Mouse (Mus musculus) MEL (cell line): ENCODE results near the gene Lzts2. TPM values are rescaled to one million over a fixed set of nuclear protein-coding genes. Genes with fewer than 3 reads are reported as not detected.

ENCODE experiments used
- DNase-seq: peaks from one replicate; pipeline ENCODE4 v3.0.0; 2011; ENCODE audit warnings: low read depth, low spot score
- H3K27ac ChIP-seq: 2 replicates; pipeline ENCODE4 v1.5.1; 2012; ENCODE audit warnings: low read depth, mild to moderate bottlenecking, control low read depth, low read length, moderate library complexity; ENCODE audit not compliant: control insufficient read depth
- H3K27me3 ChIP-seq, 2 experiments: fragments of 150-350 bp in 1 of 2; sonication (generic) in 1 of 2; 2 replicates each; pipeline ENCODE4 v1.6.1; 2012; ENCODE audit warnings: low read length in 2 of 2, mild to moderate bottlenecking in 2 of 2, improper control_type of control experiment in 1 of 2, moderate library complexity in 1 of 2; ENCODE audit not compliant: insufficient read depth in 2 of 2, control insufficient read depth in 1 of 2
- H3K36me3 ChIP-seq, 2 experiments: 2 replicates each; pipeline ENCODE4 v1.6.1; 2012 to 2014; ENCODE audit warnings: low read length in 2 of 2, improper control_type of control experiment in 1 of 2, inconsistent platforms in 1 of 2, mild to moderate bottlenecking in 1 of 2; ENCODE audit not compliant: insufficient read depth in 2 of 2, control insufficient read depth in 1 of 2
- H3K4me1 ChIP-seq, 2 experiments: fragments of 150-350 bp in 1 of 2; sonication (generic) in 1 of 2; 2 replicates each; pipeline ENCODE4 v1.6.1; 2012; ENCODE audit warnings: low read length in 2 of 2, improper control_type of control experiment in 1 of 2, mild to moderate bottlenecking in 1 of 2; ENCODE audit not compliant: insufficient read depth in 2 of 2, control insufficient read depth in 1 of 2
- H3K4me3 ChIP-seq, 2 experiments: fragments of 150-350 bp in 1 of 2; sonication (generic) in 1 of 2; 2 replicates each; pipeline ENCODE4 v1.5.1; 2012; ENCODE audit warnings: low read depth in 2 of 2, low read length in 2 of 2, mild to moderate bottlenecking in 2 of 2, moderate library complexity in 2 of 2, control low read depth in 1 of 2, improper control_type of control experiment in 1 of 2; ENCODE audit not compliant: control insufficient read depth in 1 of 2, insufficient read depth in 1 of 2
- H3K79me2 ChIP-seq: 2 replicates; pipeline ENCODE4 v1.6.1; 2012; ENCODE audit warnings: mild to moderate bottlenecking, low read length, moderate library complexity; ENCODE audit not compliant: control insufficient read depth, poor library complexity, insufficient read depth
- H3K9ac ChIP-seq: 2 replicates; pipeline ENCODE4 v1.6.1; 2012; ENCODE audit warnings: low read depth, mild to moderate bottlenecking, control low read depth, low read length, moderate library complexity; ENCODE audit not compliant: control insufficient read depth, poor library complexity, severe bottlenecking
- H3K9me3 ChIP-seq: fragments of 150-350 bp; sonication (generic); replicated peaks from 2 replicates; pipeline ENCODE4 v1.6.1; 2012; ENCODE audit warnings: mild to moderate bottlenecking, low read length, improper control_type of control experiment, moderate library complexity; ENCODE audit not compliant: insufficient read depth
- CHD1 ChIP-seq: IDR thresholded peaks from 2 replicates; pipeline ENCODE4 v1.6.1; 2012; ENCODE audit warnings: low read depth, mild to moderate bottlenecking, inconsistent platforms, low read length, improper control_type of control experiment
- EP300 ChIP-seq, 2 experiments: IDR thresholded peaks; 2 replicates each; pipeline ENCODE4 v1.6.1; 2011; ENCODE audit warnings: improper control_type of control experiment in 2 of 2, low read length in 2 of 2, low read depth in 1 of 2, mild to moderate bottlenecking in 1 of 2
- GATA1 ChIP-seq: IDR thresholded peaks from 2 replicates; pipeline ENCODE4 v1.6.1; 2011; ENCODE audit warnings: low read depth, low read length, improper control_type of control experiment
- HCFC1 ChIP-seq: IDR thresholded peaks from 2 replicates; pipeline ENCODE4 v1.6.1; 2012; ENCODE audit warnings: low read depth, mild to moderate bottlenecking, inconsistent platforms, low read length, improper control_type of control experiment, moderate library complexity
- JUND ChIP-seq: IDR thresholded peaks from 2 replicates; pipeline ENCODE4 v1.6.1; 2011; ENCODE audit warnings: low read depth, mild to moderate bottlenecking, improper control_type of control experiment, low read length
- KAT2A ChIP-seq: conservative IDR thresholded peaks from 2 replicates; pipeline ENCODE4 v1.6.1; 2012; ENCODE audit warnings: low read depth, low read length, improper control_type of control experiment, inconsistent platforms
- MAX ChIP-seq: IDR thresholded peaks from 2 replicates; pipeline ENCODE4 v1.6.1; 2011; ENCODE audit warnings: low read length, improper control_type of control experiment
- MAZ ChIP-seq: IDR thresholded peaks from 2 replicates; pipeline ENCODE4 v1.6.1; 2012; ENCODE audit warnings: low read depth, mild to moderate bottlenecking, inconsistent platforms, low read length, improper control_type of control experiment
- MYB ChIP-seq: IDR thresholded peaks from 2 replicates; pipeline ENCODE4 v1.6.1; 2011; ENCODE audit warnings: mild to moderate bottlenecking, low read depth, low read length, improper control_type of control experiment
- NELFE ChIP-seq: IDR thresholded peaks from 2 replicates; pipeline ENCODE4 v1.6.1; 2011; ENCODE audit warnings: low read depth, low read length, improper control_type of control experiment
- NRF1 ChIP-seq: IDR thresholded peaks from 2 replicates; pipeline ENCODE4 v1.6.1; 2014; ENCODE audit warnings: low read depth, mild to moderate bottlenecking, inconsistent platforms, low read length, improper control_type of control experiment, moderate library complexity; ENCODE audit not compliant: poor library complexity, insufficient read depth, severe bottlenecking
- POLR2A ChIP-seq, 2 experiments: IDR thresholded peaks; 2 replicates each; pipeline ENCODE4 v1.6.1; 2011 to 2012; ENCODE audit warnings: low read length in 2 of 2, mild to moderate bottlenecking in 2 of 2, control low read depth in 1 of 2, improper control_type of control experiment in 1 of 2, low read depth in 1 of 2, moderate library complexity in 1 of 2; ENCODE audit not compliant: control insufficient read depth in 1 of 2, insufficient read depth in 1 of 2, poor library complexity in 1 of 2
- POLR2AphosphoS2 ChIP-seq: IDR thresholded peaks from 2 replicates; pipeline ENCODE4 v1.6.1; 2011; ENCODE audit warnings: low read length, improper control_type of control experiment
- POLR2AphosphoS5 ChIP-seq: IDR thresholded peaks from 2 replicates; pipeline ENCODE4 v1.6.1; 2012; ENCODE audit warnings: low read depth, borderline replicate concordance, mild to moderate bottlenecking, inconsistent platforms, low read length, moderate library complexity, mixed read lengths
- RCOR1 ChIP-seq: IDR thresholded peaks from 2 replicates; pipeline ENCODE4 v1.6.1; 2012; ENCODE audit warnings: low read depth, mild to moderate bottlenecking, inconsistent platforms, low read length, improper control_type of control experiment
- SIN3A ChIP-seq: IDR thresholded peaks from 2 replicates; pipeline ENCODE4 v1.6.1; 2012; ENCODE audit warnings: low read length, improper control_type of control experiment, inconsistent platforms
- TAL1 ChIP-seq: IDR thresholded peaks from 2 replicates; pipeline ENCODE4 v1.6.1; 2012; ENCODE audit warnings: mild to moderate bottlenecking, inconsistent platforms, low read length, moderate library complexity, mixed read lengths
- TBP ChIP-seq: IDR thresholded peaks from 2 replicates; pipeline ENCODE4 v1.8.0; 2011; ENCODE audit warnings: low read depth, low read length, improper control_type of control experiment
- TCF12 ChIP-seq: IDR thresholded peaks from 2 replicates; pipeline ENCODE4 v1.6.1; 2014; ENCODE audit warnings: low read depth, mild to moderate bottlenecking, inconsistent platforms, low read length, improper control_type of control experiment, moderate library complexity
- USF1 ChIP-seq: IDR thresholded peaks from 2 replicates; pipeline ENCODE4 v1.6.1; 2014; ENCODE audit warnings: low read depth, mild to moderate bottlenecking, inconsistent platforms, low read length, improper control_type of control experiment, moderate library complexity
- ZMIZ1 ChIP-seq: IDR thresholded peaks from 2 replicates; pipeline ENCODE4 v1.6.1; 2012; ENCODE audit warnings: low read depth, mild to moderate bottlenecking, inconsistent platforms, low read length, improper control_type of control experiment, moderate library complexity
- ZNF384 ChIP-seq: IDR thresholded peaks from 2 replicates; pipeline ENCODE4 v1.6.1; 2012; ENCODE audit warnings: low read depth, mild to moderate bottlenecking, inconsistent platforms, low read length, improper control_type of control experiment
- polyA plus RNA-seq, 2 experiments: library from polyadenylated mRNA; stranded (reverse) in 1 of 2; unstranded in 1 of 2; fragments of >175 nt in 1 of 2; fragments of >200 nt in 1 of 2; gene quantifications; 2 replicates each; pipeline versions ENCODE4 v1.2.1 to v1.2.4; 2012; ENCODE audit warnings: low replicate concordance in 2 of 2, low read depth in 1 of 2; ENCODE audit not compliant: insufficient read length in 2 of 2, insufficient read depth in 1 of 2, missing spikeins in 1 of 2
- total RNA-seq: library from RNA; depleted of rRNA; stranded (reverse); fragments of 300-350 nt; gene quantifications from 2 replicates; pipeline ENCODE4 v1.2.3, GENCODE M21; 2012

The Lzts2 gene
- total and polyA plus RNA-seq, 3 experiments: 4.0 to 13.1 TPM; not detected in 1

DNA sequence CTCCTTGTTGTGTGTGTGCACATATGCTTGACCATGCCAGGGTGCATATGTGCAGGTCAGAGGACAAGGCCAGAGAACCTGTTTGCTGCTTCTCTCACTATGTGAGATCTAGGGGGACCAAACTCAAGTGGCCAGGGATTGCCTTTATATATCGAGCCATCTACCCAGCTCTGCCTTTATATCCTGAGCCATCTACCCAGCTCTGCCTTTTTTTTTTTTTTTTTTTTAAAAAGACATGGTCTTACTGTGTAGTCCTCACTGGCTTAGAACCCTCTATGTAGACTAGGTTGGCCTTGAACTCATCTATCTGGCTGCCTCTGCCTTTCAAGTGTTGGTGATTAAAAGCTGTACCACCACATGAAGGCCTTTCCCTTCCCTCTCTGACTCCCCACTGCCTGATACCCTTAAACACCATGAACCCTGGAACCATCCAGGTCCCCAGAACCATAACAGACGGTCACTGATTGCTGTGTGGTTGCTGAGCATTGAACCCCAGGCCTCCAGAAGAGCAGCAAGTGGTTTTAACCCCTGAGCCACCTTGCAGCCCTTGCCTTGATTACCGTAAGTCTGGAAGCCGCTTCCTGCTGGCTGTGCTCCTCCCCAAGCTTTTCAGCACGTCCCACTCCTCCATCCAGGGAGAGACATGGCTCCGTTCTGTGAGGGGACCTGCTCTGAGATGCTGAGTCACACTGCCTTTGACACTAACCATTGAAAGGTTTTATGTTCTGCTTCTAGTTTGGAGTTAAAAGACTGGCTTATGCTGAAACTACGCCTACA is 10.3 kb upstream of the Lzts2 start:
- H3K27ac ChIP-seq: no peak overlapping the region
- no peak for TF ChIP-seq CHD1
- 0 out of 4 replicates have a peak, but pooled peaks of 1 of the 2 experiments have one; percentile 1 for TF ChIP-seq POLR2A (IDR thresholded peaks at IDR 0.05; ENCODE audit: control insufficient read depth in 1 of 2, insufficient read depth in 1 of 2, low read depth in 1 of 2, low read length in 2 of 2, poor library complexity in 1 of 2)
- peak; percentile 64 for TF ChIP-seq ZNF384
- TF ChIP-seq ZMIZ1: peak; percentile 41; the same call in 1 of the 2 replicates
- TF ChIP-seq POLR2AphosphoS2: peak; percentile 56
- TF ChIP-seq, all 39 proteins: peak for 4
- DNase-seq: no peak
- Histone ChIP-seq H3K36me3 (peaks cover 5 to 22% of the 10 kb centered on the region in 2 experiments), H3K4me1 (peaks cover 3 to 26% of the 10 kb centered on the region in 2 experiments), H3K9me3 (no peaks in the 10 kb centered on the region), H3K79me2 (peaks cover 36% of the 10 kb centered on the region), H3K9ac (no peak overlapping the region), H3K27me3 (no peaks in the 10 kb centered on the region), H3K4me3 (no peak overlapping the region)

DNA sequence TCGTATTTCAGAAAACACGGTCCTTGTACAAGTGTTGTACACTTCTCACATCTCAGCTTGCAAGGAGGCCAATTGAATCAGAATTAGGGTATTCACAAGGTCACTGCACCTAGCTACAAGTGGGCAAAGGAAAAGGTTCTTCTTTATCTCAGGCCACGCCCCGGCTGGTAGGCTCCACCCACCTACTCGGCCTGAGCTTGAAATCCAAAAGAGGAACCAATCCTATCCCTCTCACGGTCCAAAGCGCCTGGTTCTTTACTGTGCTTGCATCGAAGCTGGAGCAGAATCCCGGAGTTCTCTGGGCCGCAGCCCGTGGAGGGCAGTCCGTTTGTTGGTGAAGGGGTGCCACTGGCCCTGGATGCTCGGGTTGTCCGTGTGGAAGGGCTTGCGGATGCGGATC is 8.8 kb upstream of the Lzts2 start, which contains the start of gene Twnk:
Twnk (plus strand) TSS at position 220 of the 400 bp plus-strand sequence.
- H3K4me1 ChIP-seq: peaks cover 3 to 26% of the 10 kb centered on the region in 2 experiments
- peaks cover 5 to 22% of the 10 kb centered on the region in 2 experiments for H3K36me3 ChIP-seq
- DNase-seq: peak; percentile 96
- peak within 1 kb of the TSS; percentile 92 for H3K9ac ChIP-seq
- H3K4me3 ChIP-seq: peak within 1 kb of the TSS; percentile 91 to 96
- no peaks in the 10 kb centered on the region for H3K27me3 ChIP-seq
- 0 out of 2 replicates have a peak, but pooled peaks have one; percentile 13 for TF ChIP-seq CHD1
- no peak for TF ChIP-seq TCF12
- no peak for TF ChIP-seq POLR2AphosphoS2
- 0 out of 2 replicates have a peak, but pooled peaks have one; percentile 14 for TF ChIP-seq JUND
- TF ChIP-seq USF1: no peak
- TF ChIP-seq KAT2A: no peak
- TF ChIP-seq MYB: no peak
- 0 out of 2 replicates have a peak, but pooled peaks have one; percentile 16 for TF ChIP-seq HCFC1
- 0 out of 2 replicates have a peak, but pooled peaks have one; percentile 38 for TF ChIP-seq ZMIZ1
- 0 out of 2 replicates have a peak, but pooled peaks have one; percentile 24 for TF ChIP-seq RCOR1
- TF ChIP-seq SIN3A: peak; percentile 51; the same call in 1 of the 2 replicates
- no peak for TF ChIP-seq TAL1
- no peak for TF ChIP-seq NRF1
- TF ChIP-seq MAX: peak; percentile 6; the same call in 1 of the 2 replicates
- TF ChIP-seq TBP: peak; percentile 86
- peak; percentile 80 for TF ChIP-seq NELFE
- TF ChIP-seq MAZ: 0 out of 2 replicates have a peak, but pooled peaks have one; percentile 34
- peak in 1 of 2 experiments; percentile 75; a peak in 2 of 4 replicates for TF ChIP-seq POLR2A (IDR thresholded peaks at IDR 0.05; ENCODE audit: control insufficient read depth in 1 of 2, insufficient read depth in 1 of 2, low read depth in 1 of 2, low read length in 2 of 2, poor library complexity in 1 of 2)
- TF ChIP-seq GATA1: peak; percentile 52
- peak in 1 of 2 experiments; percentile 56; a peak in 1 of 4 replicates for TF ChIP-seq EP300 (IDR thresholded peaks at IDR 0.05; ENCODE audit: low read depth in 1 of 2, low read length in 2 of 2)
- TF ChIP-seq POLR2AphosphoS5: no peak
- no peaks in the 10 kb centered on the region for H3K9me3 ChIP-seq
- H3K27ac ChIP-seq: peak within 1 kb of the TSS; percentile 78
- peaks cover 36% of the 10 kb centered on the region for H3K79me2 ChIP-seq
